Mouse (Mus musculus) hindbrain, embryonic 15.5 days (tissue): ENCODE measurements around the gene Aldh2. TPM values are rescaled to one million over a fixed set of nuclear protein-coding genes. Genes with fewer than 3 reads are reported as not detected.
"Not testable (repeated sequence)": the region's sequence is repeated elsewhere in the genome, so short reads cannot be mapped to it uniquely, and the experiment has no call there.

Source experiments
- ATAC-seq: fragments of 200-750 bp; cut with Nextera tagmentation; 2 replicates; pipeline ENCODE4 v1.8.0; 2017; ENCODE audit warnings: low read depth, moderate number of reproducible peaks, moderate TSS enrichment; ENCODE audit not compliant: low FRiP score
- H3K27ac ChIP-seq: fragments of 300-500 bp; sonication (generic); replicated peaks from 2 replicates; pipeline ENCODE4 v1.5.1; 2015; ENCODE audit warnings: mild to moderate bottlenecking, inconsistent platforms
- H3K27me3 ChIP-seq: fragments of 300-500 bp; sonication (generic); 2 replicates; pipeline ENCODE4 v1.6.1; 2015; ENCODE audit warnings: control low read depth, inconsistent platforms
- H3K36me3 ChIP-seq: fragments of 300-500 bp; sonication (generic); 2 replicates; pipeline ENCODE4 v1.6.1; 2015; ENCODE audit warnings: control low read depth, inconsistent platforms
- H3K4me1 ChIP-seq: fragments of 300-500 bp; sonication (generic); replicated peaks from 2 replicates; pipeline ENCODE4 v1.6.1; 2015; ENCODE audit warnings: control low read depth, inconsistent platforms
- H3K4me2 ChIP-seq: fragments of 300-500 bp; sonication (generic); 2 replicates; pipeline ENCODE4 v1.6.1; 2015; ENCODE audit warnings: moderate library complexity, mild to moderate bottlenecking, inconsistent platforms
- H3K4me3 ChIP-seq: fragments of 300-500 bp; sonication (generic); 2 replicates; pipeline ENCODE4 v1.5.1; 2015; ENCODE audit warnings: mild to moderate bottlenecking, inconsistent platforms
- H3K9ac ChIP-seq: fragments of 300-500 bp; sonication (generic); 2 replicates; pipeline ENCODE4 v1.6.1; 2015; ENCODE audit warnings: inconsistent platforms
- H3K9me3 ChIP-seq: fragments of 300-500 bp; sonication (generic); 2 replicates; pipeline ENCODE4 v1.6.1; 2016; ENCODE audit warnings: control low read depth, inconsistent platforms
- WGBS: fragments of 180-500 bp; shearing (Covaris S2); methylation state at CpG from one replicate; pipeline ENCODE4 v1.1.7; 2015; 5-methylcytosine and 5-hydroxymethylcytosine counted together
- polyA plus RNA-seq: library from polyadenylated mRNA; unstranded; fragments of >200 nt; fragmentation: Nextera tagmentation; extraction: Ambion mirVana; gene quantifications from 2 replicates; pipeline ENCODE4 v1.2.1, GENCODE M21; 2015

The Aldh2 gene
- 127 and 137 TPM in 2 replicates for polyA plus RNA-seq

DNA sequence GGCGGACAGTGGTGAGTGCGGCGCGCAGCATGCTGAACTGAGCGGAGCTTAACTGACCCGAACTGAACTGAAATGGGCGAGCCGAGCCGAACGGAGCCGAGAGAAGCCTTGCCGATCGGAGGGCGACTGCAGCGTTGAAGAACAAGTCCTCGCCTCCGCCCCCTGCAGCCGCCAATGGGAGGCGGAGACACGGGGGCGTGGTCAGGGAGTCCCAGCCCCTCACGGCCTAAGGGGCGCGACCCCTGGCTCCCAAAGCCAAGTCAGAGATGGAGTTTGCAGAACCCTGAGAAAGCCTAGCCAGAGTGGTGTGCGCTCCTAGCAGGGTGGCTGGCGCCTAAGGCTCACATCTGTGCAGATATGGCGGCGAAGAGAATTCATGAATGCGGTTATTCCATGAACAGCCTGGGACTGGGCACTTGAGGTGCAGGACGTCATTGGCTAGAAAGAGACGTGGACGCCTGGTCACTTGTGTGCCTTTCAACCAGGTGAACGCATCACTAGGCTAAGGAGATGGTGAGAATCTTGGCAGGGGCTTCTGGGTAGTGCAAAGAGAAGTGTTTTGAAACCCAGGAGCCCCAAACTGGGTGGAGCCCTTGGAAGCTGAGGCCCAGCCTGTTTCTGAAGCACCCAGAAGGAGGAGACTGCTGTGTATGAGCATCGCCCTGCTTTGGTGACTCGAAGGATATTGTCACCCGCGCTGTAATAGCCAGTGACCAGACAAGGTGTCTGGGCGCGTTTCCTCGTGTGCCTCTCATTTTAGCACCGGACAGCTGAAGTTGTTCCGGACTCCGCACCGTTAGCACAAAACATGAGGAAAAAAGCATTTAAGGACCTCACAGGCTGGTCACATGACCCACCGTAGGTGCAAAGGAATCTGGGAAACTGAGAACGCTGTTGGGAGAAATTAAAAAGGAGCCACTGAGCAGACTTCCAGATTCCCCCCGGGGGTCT, at the start of gene Aldh2:
Aldh2 (minus strand) TSS at position 374 of the 951 bp plus-strand sequence.
- Histone ChIP-seq H3K27me3 (no peaks in the 10 kb centered on the region), H3K9ac (peak within 1 kb of the TSS; percentile 77), H3K9me3 (no peaks in the 10 kb centered on the region), H3K36me3 (no peaks in the 10 kb centered on the region), H3K4me1 (peaks cover 35% of the 10 kb centered on the region), H3K4me2 (peak within 1 kb of the TSS; percentile 96), H3K4me3 (peak within 1 kb of the TSS; percentile 86), H3K27ac (peak within 1 kb of the TSS; percentile 82)
- WGBS: 2% methylated on average over 47 of the region's 47 CpGs
- peak; percentile 85 for ATAC-seq

- no peaks in the 10 kb centered on the region for H3K4me1 ChIP-seq
- 93% methylated on average over 9 of the region's 9 CpGs for WGBS
Observed at GRCm38 (mm10) chr5:121639601-121640000, 46.0 kb upstream of the Aldh2 start.

GRCm38 (mm10) chr5:121637296-121637695, 43.7 kb upstream of the Aldh2 start:
- H3K4me2 ChIP-seq: no peak overlapping the region
- no peak overlapping the region for H3K9ac ChIP-seq
- ATAC-seq: no peak
- no peak overlapping the region for H3K27ac ChIP-seq
- 90% methylated on average over 6 of the region's 6 CpGs for WGBS
- no peaks in the 10 kb centered on the region for H3K27me3 ChIP-seq
- no peaks in the 10 kb centered on the region for H3K4me1 ChIP-seq
- H3K36me3 ChIP-seq: no peaks in the 10 kb centered on the region
- no peak overlapping the region for H3K4me3 ChIP-seq
- no peaks in the 10 kb centered on the region for H3K9me3 ChIP-seq

More at GRCm38 (mm10) chr5:121639601-121640000, 46.0 kb upstream of the Aldh2 start:
- no peak for ATAC-seq
- Histone ChIP-seq H3K4me3 (no peak overlapping the region), H3K9me3 (no peaks in the 10 kb centered on the region), H3K27me3 (no peaks in the 10 kb centered on the region), H3K36me3 (no peaks in the 10 kb centered on the region), H3K4me2 (no peak overlapping the region), H3K27ac (no peak overlapping the region), H3K9ac (no peak overlapping the region)

DNA sequence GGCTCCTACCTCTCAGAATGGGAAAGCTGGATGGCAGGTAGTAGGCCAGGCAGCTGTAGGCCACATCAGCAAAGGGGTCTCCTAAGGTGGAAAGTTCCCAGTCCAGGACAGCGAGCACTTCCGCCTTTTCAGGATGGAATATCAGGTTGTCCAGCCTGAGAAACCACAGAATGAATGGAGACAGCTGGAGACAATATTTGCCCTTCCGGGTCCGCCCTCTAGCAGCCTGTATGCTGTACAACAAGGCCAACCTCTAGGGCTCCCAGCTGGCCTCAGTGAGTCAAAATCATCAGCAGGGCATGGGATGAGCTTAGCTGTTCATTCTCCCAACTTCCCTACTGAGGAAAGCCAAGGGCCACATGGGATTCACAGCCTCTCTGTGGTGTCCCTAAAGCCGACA, 41.0 kb upstream of the Aldh2 start:
- Histone ChIP-seq H3K4me2 (no peak overlapping the region), H3K9me3 (no peaks in the 10 kb centered on the region), H3K27me3 (no peaks in the 10 kb centered on the region), H3K4me3 (no peak overlapping the region), H3K9ac (no peak overlapping the region), H3K4me1 (no peaks in the 10 kb centered on the region), H3K27ac (no peak overlapping the region), H3K36me3 (no peaks in the 10 kb centered on the region)
- no peak for ATAC-seq
- WGBS: 95% methylated on average over 5 of the region's 5 CpGs

DNA sequence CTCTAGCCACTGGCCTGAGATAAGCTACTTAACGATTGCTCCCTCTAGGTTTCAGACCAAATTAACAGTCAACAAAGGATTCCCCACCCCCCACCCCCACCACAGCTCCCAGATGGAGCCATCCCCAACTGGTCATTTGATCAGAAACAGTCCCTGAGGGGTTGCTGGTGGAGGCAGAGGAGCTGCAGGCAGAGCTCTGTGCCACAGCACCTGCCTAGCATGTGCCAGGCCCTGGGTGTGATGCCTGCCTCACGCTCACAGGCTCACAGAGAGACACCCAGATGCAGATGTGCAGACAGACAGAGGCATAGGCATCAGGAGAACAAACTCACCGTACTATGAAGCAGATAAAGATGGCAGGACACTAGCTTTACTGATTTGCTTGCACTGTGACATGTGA, 39.2 kb upstream of the Aldh2 start:
- Histone ChIP-seq H3K4me3 (no peak overlapping the region), H3K36me3 (no peaks in the 10 kb centered on the region), H3K4me2 (no peak overlapping the region), H3K27me3 (no peaks in the 10 kb centered on the region), H3K9me3 (no peaks in the 10 kb centered on the region), H3K9ac (no peak overlapping the region), H3K4me1 (no peaks in the 10 kb centered on the region), H3K27ac (no peak overlapping the region)
- 41% methylated on average over 3 of the region's 3 CpGs for WGBS
- ATAC-seq: no peak

GRCm38 (mm10) chr5:121631106-121631647, 37.6 kb upstream of the Aldh2 start:
- not testable (repeated sequence) for H3K27ac ChIP-seq, H3K27me3 ChIP-seq, H3K4me3 ChIP-seq, H3K4me2 ChIP-seq, H3K9ac ChIP-seq, H3K9me3 ChIP-seq, H3K36me3 ChIP-seq, H3K4me1 ChIP-seq, ATAC-seq
- 49% methylated on average over 9 of the region's 9 CpGs for WGBS

DNA sequence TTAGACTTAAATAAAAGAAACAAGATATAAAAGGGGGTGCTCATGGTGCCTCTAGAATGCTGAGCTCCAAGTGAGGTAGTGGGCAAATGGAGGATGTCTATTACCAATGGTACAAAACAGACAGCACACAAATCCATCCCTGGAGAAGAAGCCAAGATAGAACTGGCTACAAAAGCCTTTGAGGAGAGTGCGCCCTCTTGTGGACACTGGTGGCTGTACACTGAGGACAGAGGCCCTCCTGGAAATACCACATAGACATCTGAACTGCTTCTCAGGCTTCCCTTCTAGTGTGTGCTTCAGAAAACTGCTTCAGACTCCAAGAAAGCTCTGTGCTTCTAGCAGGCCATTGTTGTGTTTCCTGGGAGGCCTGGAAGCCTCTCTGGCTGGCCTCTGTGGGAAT, 34.2 kb upstream of the Aldh2 start:
- no peaks in the 10 kb centered on the region for H3K9me3 ChIP-seq
- 5% methylated on average over 1 of the region's 1 CpGs for whole genome bisulfite sequencing
- no peak overlapping the region for H3K4me2 ChIP-seq
- no peaks in the 10 kb centered on the region for H3K27me3 ChIP-seq
- no peak for ATAC-seq
- no peaks in the 10 kb centered on the region for H3K4me1 ChIP-seq
- no peak overlapping the region for H3K4me3 ChIP-seq
- no peaks in the 10 kb centered on the region for H3K36me3 ChIP-seq
- H3K9ac ChIP-seq: no peak overlapping the region
- H3K27ac ChIP-seq: no peak overlapping the region

DNA sequence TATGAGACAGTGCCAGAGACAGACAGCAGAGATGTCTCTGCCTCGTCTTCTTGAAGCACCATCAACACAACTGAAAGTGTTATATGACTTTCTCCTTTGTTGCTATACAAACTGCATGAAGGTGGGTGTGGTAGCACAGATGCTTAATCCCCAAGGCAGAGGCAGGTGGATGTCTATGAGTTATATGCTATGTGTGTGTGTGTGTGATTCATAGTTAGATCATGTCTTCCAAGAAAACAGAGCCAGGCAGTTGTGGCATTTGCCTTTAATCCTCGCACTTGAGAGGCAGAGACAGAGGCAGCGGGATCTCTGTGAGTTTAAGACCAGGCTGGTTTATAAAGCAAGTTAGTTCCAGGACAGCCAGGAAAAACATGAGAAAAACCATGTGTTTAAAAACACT, 29.6 kb upstream of the Aldh2 start:
- H3K36me3 ChIP-seq: no peaks in the 10 kb centered on the region
- H3K9ac ChIP-seq: no peak overlapping the region
- H3K27me3 ChIP-seq: no peaks in the 10 kb centered on the region
- H3K4me1 ChIP-seq: peaks cover 13% of the 10 kb centered on the region
- H3K4me2 ChIP-seq: no peak overlapping the region
- no peaks in the 10 kb centered on the region for H3K9me3 ChIP-seq
- 93% methylated on average over 3 of the region's 3 CpGs for WGBS
- H3K27ac ChIP-seq: no peak overlapping the region
- H3K4me3 ChIP-seq: no peak overlapping the region
- no peak for ATAC-seq

GRCm38 (mm10) chr5:121621102-121621501, 27.5 kb upstream of the Aldh2 start:
- peaks cover 13% of the 10 kb centered on the region for H3K4me1 ChIP-seq
- no peaks in the 10 kb centered on the region for H3K27me3 ChIP-seq
- no peak overlapping the region for H3K9ac ChIP-seq
- no peak overlapping the region for H3K4me3 ChIP-seq
- no peaks in the 10 kb centered on the region for H3K36me3 ChIP-seq
- H3K9me3 ChIP-seq: no peaks in the 10 kb centered on the region
- H3K4me2 ChIP-seq: no peak overlapping the region
- no peak overlapping the region for H3K27ac ChIP-seq
- 95% methylated on average over 5 of the region's 5 CpGs for WGBS
- no peak for ATAC-seq

DNA sequence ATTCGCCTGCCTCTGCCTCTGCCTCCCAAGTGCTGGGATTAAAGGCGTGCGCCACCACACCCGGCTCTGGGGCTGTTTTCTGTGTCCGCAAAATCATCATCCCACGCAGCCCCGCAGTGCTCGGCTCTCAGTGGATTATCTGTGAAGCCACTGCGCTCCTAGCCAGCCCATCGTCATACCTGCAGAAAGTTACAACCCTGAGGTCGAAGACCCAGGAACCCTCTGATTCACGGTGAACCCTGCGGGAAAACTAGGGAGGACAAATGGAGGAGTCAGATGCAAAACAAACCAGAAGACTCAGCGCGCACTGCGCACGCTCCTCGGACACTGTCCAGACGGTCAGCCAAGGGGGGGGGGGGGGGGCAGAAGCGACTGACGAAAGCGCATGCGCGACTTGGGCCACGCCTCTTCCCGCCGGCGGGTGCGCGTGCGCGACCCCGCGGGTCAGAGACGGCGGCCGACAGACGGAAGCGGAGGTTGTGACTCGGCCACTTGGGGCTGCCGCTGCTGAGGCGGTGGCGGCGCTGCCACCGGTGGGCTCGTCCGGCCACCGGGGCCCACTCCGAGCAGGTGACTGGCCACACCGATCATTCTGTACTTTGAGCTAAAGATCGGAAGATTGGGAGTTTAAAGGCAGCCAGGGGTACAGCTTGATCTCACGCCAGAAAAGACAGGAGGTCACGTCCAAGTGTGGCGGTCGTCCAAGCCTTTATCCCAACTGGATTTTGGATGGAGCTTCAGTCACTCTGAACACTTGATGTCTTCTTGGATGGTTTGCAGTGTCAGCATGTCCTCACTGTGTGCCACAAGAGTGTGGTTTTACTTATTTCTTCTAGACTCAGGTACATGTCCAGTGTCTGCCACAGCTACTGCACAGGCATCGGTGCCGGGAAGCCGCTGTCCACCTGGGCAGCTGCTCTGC, 25.2 kb upstream of the Aldh2 start, which contains the start of gene Acad12:
Acad12 (minus strand) TSS at position 347 of the 922 bp plus-strand sequence.
- Histone ChIP-seq H3K4me2 (peak within 1 kb of the TSS; percentile 78), H3K9ac (peak within 1 kb of the TSS; percentile 85), H3K4me3 (peak within 1 kb of the TSS; percentile 81), H3K27ac (peak within 1 kb of the TSS; percentile 84), H3K4me1 (peaks cover 13% of the 10 kb centered on the region), H3K36me3 (no peaks in the 10 kb centered on the region), H3K27me3 (no peaks in the 10 kb centered on the region), H3K9me3 (no peaks in the 10 kb centered on the region)
- peak; percentile 89 for ATAC-seq
- WGBS: 1% methylated on average over 56 of the region's 58 CpGs

GRCm38 (mm10) chr5:121614921-121615320, 21.3 kb upstream of the Aldh2 start:
- not testable (repeated sequence) for H3K36me3 ChIP-seq, H3K4me2 ChIP-seq, H3K9me3 ChIP-seq, ATAC-seq, H3K9ac ChIP-seq, H3K27me3 ChIP-seq, H3K4me1 ChIP-seq, H3K27ac ChIP-seq, H3K4me3 ChIP-seq
- WGBS: 84% methylated on average over 3 of the region's 3 CpGs
